Mouse (Mus musculus) heart, embryonic 10.5 days (tissue): Measurements from ENCODE around the gene Rnf207. TPM values are rescaled to one million over a fixed set of nuclear protein-coding genes. Genes with fewer than 3 reads are reported as not detected.
A peak's percentile ranks its signal among the peaks of the same experiment; 100 is the strongest.

Experiments
- DNase-seq: peaks from one replicate; pipeline ENCODE4 v3.0.0-alpha.2; 2017; ENCODE audit warnings: low spot score
- H3K27ac ChIP-seq: fragments of 300-500 bp; sonication (generic); 2 replicates; pipeline ENCODE4 v1.5.1; 2016; ENCODE audit warnings: mild to moderate bottlenecking
- H3K27me3 ChIP-seq: fragments of 300-500 bp; sonication (generic); 2 replicates; pipeline ENCODE4 v1.6.1; 2016; ENCODE audit warnings: mild to moderate bottlenecking; ENCODE audit not compliant: poor library complexity, insufficient read depth, severe bottlenecking
- H3K36me3 ChIP-seq: fragments of 300-500 bp; sonication (generic); 2 replicates; pipeline ENCODE4 v1.6.1; 2016; ENCODE audit warnings: mild to moderate bottlenecking, moderate library complexity
- H3K4me1 ChIP-seq: fragments of 300-500 bp; sonication (generic); 2 replicates; pipeline ENCODE4 v1.6.1; 2016; ENCODE audit warnings: mild to moderate bottlenecking
- H3K4me3 ChIP-seq: fragments of 300-500 bp; sonication (generic); 2 replicates; pipeline ENCODE4 v1.5.1; 2016; ENCODE audit warnings: mild to moderate bottlenecking, moderate library complexity
- H3K9me3 ChIP-seq: fragments of 300-500 bp; sonication (generic); 2 replicates; pipeline ENCODE4 v1.6.1; 2016; ENCODE audit warnings: mild to moderate bottlenecking, moderate library complexity
- WGBS: fragments of 180-500 bp; shearing (Covaris S2); methylation state at CpG from one replicate; pipeline ENCODE4 v1.1.7; 2016; 5-methylcytosine and 5-hydroxymethylcytosine counted together
- polyA plus RNA-seq: library from polyadenylated mRNA; unstranded; fragments of >200 nt; fragmentation: Nextera tagmentation; extraction: Ambion mirVana; gene quantifications from 2 replicates; pipeline ENCODE4 v1.2.1, GENCODE M21; 2016

The Rnf207 gene
- polyA plus RNA-seq, 1 experiment from 2014 or later: 19.1 TPM

DNA sequence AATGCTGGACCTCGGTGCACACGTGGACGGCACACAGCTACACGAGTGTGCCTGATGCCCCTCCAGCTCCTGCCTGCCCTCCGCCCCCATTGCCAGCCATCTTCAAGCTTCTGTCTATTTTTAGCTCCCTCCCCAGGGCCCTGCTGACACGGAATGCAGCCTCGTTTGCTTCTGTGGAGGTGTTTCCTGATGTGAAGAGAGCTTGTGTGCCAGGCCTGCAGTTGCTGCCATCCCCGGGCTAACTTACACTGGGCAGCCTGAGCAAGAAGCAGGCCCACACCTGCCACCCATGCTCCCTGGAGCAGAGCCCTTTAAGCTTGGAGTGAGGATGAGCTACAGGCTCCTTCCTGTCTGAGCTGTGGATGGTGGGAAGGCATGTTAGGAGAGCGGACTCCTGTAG lies 56.6 kb downstream of the Rnf207 start:
- H3K36me3 ChIP-seq: no peaks in the 10 kb centered on the region; the same call in none of the 2 replicates
- 30% methylated on average over 9 of the region's 9 CpGs for WGBS
- H3K9me3 ChIP-seq: no peaks in the 10 kb centered on the region
- peak overlapping the region; percentile 91 for H3K27ac ChIP-seq
- H3K4me3 ChIP-seq: 0 out of 2 replicates have a peak overlapping the region, but pooled peaks have one; percentile 19
- no peaks in the 10 kb centered on the region for H3K27me3 ChIP-seq
- DNase-seq: peak; percentile 84
- H3K4me1 ChIP-seq: peaks cover 78% of the 10 kb centered on the region

DNA sequence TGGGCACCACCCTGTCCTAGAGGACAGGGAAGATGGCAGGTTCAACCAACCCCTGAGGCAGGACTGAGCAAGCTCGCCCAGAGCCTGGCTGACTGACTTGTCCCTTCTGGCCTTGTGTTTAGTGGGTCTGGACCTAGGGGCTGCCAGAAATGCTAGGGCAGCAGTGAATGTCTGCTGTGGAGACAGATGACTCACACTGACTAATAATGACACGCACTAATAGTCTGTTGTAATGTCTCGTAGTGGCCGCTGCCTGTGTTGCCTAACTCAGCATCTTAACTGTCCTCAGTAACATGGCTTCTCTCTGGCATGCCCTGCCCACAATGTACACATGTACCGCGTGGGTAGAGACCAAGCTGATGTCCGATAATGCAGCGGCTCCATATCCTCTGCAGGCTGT lies 58.3 kb downstream of the Rnf207 start:
- WGBS: 93% methylated on average over 8 of the region's 8 CpGs
- Histone ChIP-seq H3K27ac (peak overlapping the region; percentile 91; the same call in 1 of the 2 replicates), H3K27me3 (no peaks in the 10 kb centered on the region), H3K4me3 (no peak overlapping the region), H3K4me1 (peaks cover 84% of the 10 kb centered on the region), H3K36me3 (no peaks in the 10 kb centered on the region; the same call in none of the 2 replicates), H3K9me3 (no peaks in the 10 kb centered on the region)
- no peak for DNase-seq

DNA sequence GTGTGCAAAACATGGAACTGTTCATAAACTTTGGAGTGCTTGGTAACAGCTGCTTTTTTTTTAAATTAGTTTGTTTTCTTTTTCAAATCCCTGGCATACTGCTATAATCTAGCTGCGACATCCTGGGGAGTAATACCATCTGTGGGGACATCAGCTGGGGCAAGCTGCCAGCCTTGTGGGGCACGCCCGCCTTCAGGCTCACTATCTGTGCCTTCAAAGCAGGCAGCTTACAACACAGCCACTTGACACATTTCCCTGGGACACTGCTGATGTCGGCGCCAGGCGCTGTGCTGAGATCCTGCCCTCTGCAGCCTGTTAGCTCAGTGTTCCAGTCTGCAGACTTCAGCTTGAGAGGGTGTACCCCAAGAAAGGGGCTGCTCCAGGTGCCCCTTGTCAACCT lies 61.7 kb downstream of the Rnf207 start:
- peaks cover 86% of the 10 kb centered on the region for H3K4me1 ChIP-seq
- H3K36me3 ChIP-seq: peaks cover 7% of the 10 kb centered on the region; the same call in 1 of the 2 replicates
- H3K4me3 ChIP-seq: peak overlapping the region; percentile 6; the same call in 1 of the 2 replicates
- no peaks in the 10 kb centered on the region for H3K27me3 ChIP-seq
- H3K27ac ChIP-seq: peak overlapping the region; percentile 67
- peak; percentile 83 for DNase-seq
- WGBS: 27% methylated on average over 6 of the region's 6 CpGs
- no peaks in the 10 kb centered on the region for H3K9me3 ChIP-seq

Other genes with a start within 250 kb of the Rnf207 start
- 10.1 and 10.2 TPM in 2 replicates for gene Plekhg5, start 246.5 kb downstream of the Rnf207 start, polyA plus RNA-seq
- 0.90 and 1.3 TPM in 2 replicates for gene Tnfrsf25, start 203.1 kb downstream of the Rnf207 start, polyA plus RNA-seq
- 1.4 and 4.0 TPM in 2 replicates for gene Espn, start 166.6 kb downstream of the Rnf207 start, polyA plus RNA-seq
- not detected in 2 replicates for gene Hes2, start 160.1 kb downstream of the Rnf207 start, polyA plus RNA-seq
- gene Acot7, start 140.9 kb downstream of the Rnf207 start, polyA plus RNA-seq: 43.7 and 48.9 TPM in 2 replicates
- 5.5 and 6.3 TPM in 2 replicates for gene Gpr153, start 44.8 kb downstream of the Rnf207 start, polyA plus RNA-seq
- gene Hes3, start 27.3 kb downstream of the Rnf207 start, polyA plus RNA-seq: not detected in 2 replicates
- gene Icmt, start 21.8 kb downstream of the Rnf207 start, polyA plus RNA-seq: 23.1 and 27.4 TPM in 2 replicates
- gene Rpl22, start 6.7 kb upstream of the Rnf207 start, polyA plus RNA-seq: 261 and 301 TPM in 2 replicates
- gene Chd5, start 19.7 kb upstream of the Rnf207 start, polyA plus RNA-seq: 0.02 TPM in 1 of 2 replicates, not detected in the other
- 3.2 and 3.7 TPM in 2 replicates for gene Nphp4, start 157.7 kb upstream of the Rnf207 start, polyA plus RNA-seq
- gene Kcnab2, start 158.9 kb upstream of the Rnf207 start, polyA plus RNA-seq: 4.2 and 4.8 TPM in 2 replicates